Mouse (Mus musculus) neural tube, embryonic 11.5 days (tissue): ENCODE data around the gene Gng7. TPM values are rescaled to one million over a fixed set of nuclear protein-coding genes. Genes with fewer than 3 reads are reported as not detected.

Experiments used
- ATAC-seq: fragments of 200-750 bp; cut with Nextera tagmentation; 2 replicates; pipeline ENCODE4 v1.8.0; 2017; ENCODE audit warnings: moderate number of reproducible peaks, mild to moderate bottlenecking, moderate TSS enrichment, moderate library complexity; ENCODE audit not compliant: insufficient read depth, low FRiP score, low TSS enrichment
- DNase-seq: peaks from one replicate; pipeline ENCODE4 v3.0.0-alpha.2; 2015; ENCODE audit warnings: low spot score
- H3K27ac ChIP-seq: fragments of 300-500 bp; sonication (generic); 2 replicates; pipeline ENCODE4 v1.5.1; 2014; ENCODE audit warnings: low read depth, mild to moderate bottlenecking, low read length
- H3K27me3 ChIP-seq: fragments of 300-500 bp; sonication (generic); 2 replicates; pipeline ENCODE4 v1.6.1; 2014; ENCODE audit warnings: mild to moderate bottlenecking, low read length, mixed read lengths; ENCODE audit not compliant: control insufficient read depth, insufficient read depth
- H3K36me3 ChIP-seq: fragments of 300-500 bp; sonication (generic); 2 replicates; pipeline ENCODE4 v1.6.1; 2014; ENCODE audit warnings: mild to moderate bottlenecking, low read length, moderate library complexity, mixed read lengths; ENCODE audit not compliant: control insufficient read depth, insufficient read depth
- H3K4me1 ChIP-seq: fragments of 300-500 bp; sonication (generic); 2 replicates; pipeline ENCODE4 v1.6.1; 2014; ENCODE audit warnings: low read length, mixed read lengths; ENCODE audit not compliant: control insufficient read depth, insufficient read depth
- H3K4me2 ChIP-seq: fragments of 300-500 bp; sonication (generic); 2 replicates; pipeline ENCODE4 v1.6.1; 2014; ENCODE audit warnings: low read depth, mild to moderate bottlenecking, moderate library complexity
- H3K4me3 ChIP-seq: fragments of 300-500 bp; sonication (generic); 2 replicates; pipeline ENCODE4 v1.5.1; 2014; ENCODE audit warnings: low read depth, low read length
- H3K9ac ChIP-seq: fragments of 300-500 bp; sonication (generic); 2 replicates; pipeline ENCODE4 v1.6.1; 2014; ENCODE audit warnings: mild to moderate bottlenecking, low read length
- H3K9me3 ChIP-seq: fragments of 300-500 bp; sonication (generic); 2 replicates; pipeline ENCODE4 v1.6.1; 2016; ENCODE audit warnings: low read length; ENCODE audit not compliant: control insufficient read depth
- WGBS: fragments of 180-500 bp; shearing (Covaris S2); extraction: QIAGEN DNeasy Blood & Tissue Kit; methylation state at CpG from one replicate; pipeline ENCODE4 v1.1.7; 2014; 5-methylcytosine and 5-hydroxymethylcytosine counted together
- polyA plus RNA-seq: library from polyadenylated mRNA; unstranded; fragments of >200 nt; fragmentation: Nextera tagmentation; extraction: Ambion mirVana; gene quantifications from 2 replicates; pipeline ENCODE4 v1.2.1, GENCODE M21; 2014

Gng7 gene
- polyA plus RNA-seq, 1 experiment from 2014 or later: 9.4 TPM

DNA sequence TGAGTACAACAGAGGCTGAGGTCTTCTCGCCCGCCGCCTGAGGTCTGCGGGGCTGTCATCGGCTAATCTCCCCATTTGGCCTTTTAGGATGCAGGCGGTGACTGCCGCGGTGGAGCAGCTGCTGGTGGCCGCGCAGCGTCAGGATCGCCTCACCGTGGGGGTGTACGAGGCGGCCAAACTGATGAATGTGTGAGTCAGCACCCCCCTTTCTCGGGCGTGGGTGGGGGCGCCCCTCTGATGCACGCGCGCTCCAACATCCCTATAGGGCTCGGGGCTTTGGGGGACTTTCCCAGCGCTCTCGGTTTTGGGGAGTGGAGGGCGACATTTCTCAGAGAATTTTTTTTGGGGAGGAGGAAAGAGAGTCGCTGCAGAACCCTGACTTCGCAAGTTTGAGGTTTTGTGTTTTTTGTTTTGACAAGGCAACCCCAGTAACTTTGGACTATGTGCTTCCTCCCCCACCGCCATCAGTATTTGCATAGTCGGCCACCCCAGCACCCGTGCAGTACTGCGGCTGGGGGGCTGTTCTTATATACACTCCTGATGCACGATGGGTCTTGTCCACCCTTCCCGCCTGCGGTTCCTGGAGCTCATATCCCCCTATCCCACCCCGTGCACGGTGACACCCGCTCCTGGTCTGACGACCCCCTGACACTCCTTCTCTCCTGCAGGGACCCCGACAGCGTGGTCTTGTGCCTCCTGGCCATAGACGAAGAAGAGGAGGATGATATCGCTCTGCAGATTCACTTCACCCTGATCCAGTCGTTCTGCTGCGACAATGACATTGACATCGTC is 84.2 kb downstream of the Gng7 start:
- Histone ChIP-seq H3K36me3 (no peaks in the 10 kb centered on the region), H3K4me1 (peaks cover 31% of the 10 kb centered on the region)
- DNase-seq: no peak

DNA sequence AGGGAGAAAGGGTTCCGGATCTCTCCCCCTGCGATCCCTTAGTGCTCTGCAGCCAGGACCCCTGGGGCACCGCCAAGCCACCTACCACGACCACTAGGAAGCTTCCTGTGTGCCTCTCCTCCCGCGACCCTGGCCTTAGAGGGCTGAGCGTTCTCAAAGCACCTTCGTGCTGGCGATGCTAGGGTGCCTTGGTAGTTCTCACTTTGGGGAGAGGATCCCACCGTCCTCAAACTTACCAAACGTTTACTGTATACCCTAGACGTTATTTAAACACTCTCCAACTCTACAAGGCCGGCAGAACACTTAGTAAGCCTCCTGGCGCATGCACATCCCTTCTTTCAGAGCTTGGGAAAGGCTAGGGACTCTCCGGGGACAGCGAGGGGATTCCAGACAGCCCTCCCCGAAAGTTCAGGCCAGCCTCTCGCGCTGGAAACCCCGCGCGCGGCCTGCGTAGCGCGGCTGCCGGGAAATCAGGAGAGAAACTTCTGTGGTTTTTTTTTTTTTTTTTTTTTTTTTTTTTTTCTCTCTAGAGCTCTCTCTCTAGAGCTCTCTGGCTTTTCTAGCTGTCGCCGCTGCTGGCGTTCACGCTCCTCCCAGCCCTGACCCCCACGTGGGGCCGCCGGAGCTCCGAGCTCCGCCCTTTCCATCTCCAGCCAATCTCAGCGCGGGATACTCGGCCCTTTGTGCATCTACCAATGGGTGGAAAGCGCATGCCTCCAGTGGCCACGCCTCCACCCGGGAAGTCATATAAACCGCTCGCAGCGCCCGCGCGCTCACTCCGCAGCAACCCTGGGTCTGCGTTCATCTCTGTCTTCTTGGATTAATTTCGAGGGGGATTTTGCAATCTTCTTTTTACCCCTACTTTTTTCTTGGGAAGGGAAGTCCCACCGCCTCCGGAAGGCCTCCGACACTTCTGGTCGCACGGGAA is 85.2 kb downstream of the Gng7 start, which contains the start of gene Gadd45b:
Gene Gadd45b (plus strand): TSS at position 775 of the 928 bp plus-strand sequence.
- Histone ChIP-seq H3K9ac (peak within 1 kb of the TSS; percentile 45; the same call in 1 of the 2 replicates), H3K4me1 (peaks cover 31% of the 10 kb centered on the region), H3K9me3 (no peaks in the 10 kb centered on the region), H3K27ac (no peak within 1 kb of the TSS), H3K4me2 (peak within 1 kb of the TSS; percentile 86), H3K4me3 (peak within 1 kb of the TSS; percentile 44), H3K27me3 (peaks cover 45% of the 10 kb centered on the region), H3K36me3 (no peaks in the 10 kb centered on the region)
- WGBS: under 1% methylated on average over 56 of the region's 56 CpGs
- DNase-seq (peak; percentile 99), ATAC-seq (peak; percentile 89)

More for the DNA sequence above, 84.2 kb downstream of the Gng7 start:
- no peak overlapping the region for H3K27ac ChIP-seq
- peak overlapping the region; percentile 68 for H3K4me2 ChIP-seq
- H3K9ac ChIP-seq: peak overlapping the region; percentile 44; the same call in 1 of the 2 replicates
- peak overlapping the region; percentile 44 for H3K4me3 ChIP-seq
- ATAC-seq: no peak
- H3K27me3 ChIP-seq: peaks cover 54% of the 10 kb centered on the region
- WGBS: under 1% methylated on average over 45 of the region's 45 CpGs
- H3K9me3 ChIP-seq: no peaks in the 10 kb centered on the region

DNA sequence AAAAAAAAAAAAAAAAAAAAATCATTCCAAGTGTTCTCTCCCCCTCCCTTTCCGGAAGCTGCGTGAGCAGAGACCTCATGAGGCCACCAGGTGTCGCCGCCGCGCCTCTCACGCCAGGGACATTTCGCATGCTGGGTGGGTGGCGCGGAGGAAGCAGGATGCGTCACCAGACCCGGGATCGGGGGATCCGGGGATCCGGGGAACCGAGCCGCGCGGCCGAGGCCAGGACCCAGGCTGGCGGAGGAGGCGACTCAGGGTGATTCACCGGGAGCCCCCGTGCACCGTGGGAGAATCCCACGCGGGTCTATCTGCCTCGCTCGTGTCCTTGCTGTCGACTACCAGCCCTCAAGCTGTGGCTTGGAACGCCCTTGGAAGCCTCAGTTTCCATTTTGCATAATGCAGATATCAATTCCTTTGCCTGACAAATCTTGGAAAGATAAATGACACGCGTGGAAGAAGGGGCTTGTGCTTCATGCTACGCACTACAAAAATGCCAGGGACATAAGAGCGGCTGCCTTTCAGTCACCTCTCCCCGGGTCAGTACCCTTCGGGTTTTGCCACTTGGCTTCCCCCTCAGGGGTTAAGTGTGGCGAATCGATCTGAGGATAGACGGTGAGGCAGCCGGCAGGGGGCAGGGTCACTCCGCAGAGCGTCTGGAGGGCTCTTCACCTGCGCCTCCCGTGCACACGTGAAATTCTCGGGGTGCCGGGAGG is 86.0 kb downstream of the Gng7 start:
- no peak overlapping the region for H3K27ac ChIP-seq
- H3K36me3 ChIP-seq: no peaks in the 10 kb centered on the region
- DNase-seq (peak; percentile 92), ATAC-seq (peak; percentile 42)
- H3K4me1 ChIP-seq: peaks cover 31% of the 10 kb centered on the region
- H3K4me2 ChIP-seq: peak overlapping the region; percentile 86
- H3K9ac ChIP-seq: peak overlapping the region; percentile 45
- H3K9me3 ChIP-seq: no peaks in the 10 kb centered on the region
- peak overlapping the region; percentile 44 for H3K4me3 ChIP-seq
- peaks cover 37% of the 10 kb centered on the region for H3K27me3 ChIP-seq
- under 1% methylated on average over 48 of the region's 48 CpGs for WGBS

DNA sequence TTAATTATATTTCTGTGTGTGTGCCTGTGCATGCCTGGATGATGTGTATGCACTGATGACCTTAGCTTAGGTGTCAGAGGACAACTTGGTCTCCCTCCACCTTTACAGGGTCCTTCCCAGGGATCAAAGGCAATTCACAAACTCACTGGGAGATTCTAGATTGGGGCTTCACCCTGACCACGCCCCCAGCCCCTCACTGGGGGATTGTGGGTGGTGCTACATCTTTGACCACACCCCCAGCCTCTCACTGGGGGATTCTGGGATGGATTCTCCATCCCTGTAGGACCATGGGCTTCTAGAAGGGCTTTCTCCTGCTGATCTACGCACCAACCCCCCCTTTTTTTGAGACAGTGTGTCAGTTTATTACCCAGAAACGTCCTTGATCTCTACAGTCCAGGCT is 89.3 kb downstream of the Gng7 start:
- H3K9ac ChIP-seq: no peak overlapping the region
- H3K4me2 ChIP-seq: no peak overlapping the region
- H3K27ac ChIP-seq: no peak overlapping the region
- H3K9me3 ChIP-seq: no peaks in the 10 kb centered on the region
- H3K4me3 ChIP-seq: no peak overlapping the region
- peaks cover 4% of the 10 kb centered on the region for H3K27me3 ChIP-seq
- ATAC-seq (no peak), DNase-seq (no peak)
- 45% methylated on average over 3 of the region's 3 CpGs for WGBS
- peaks cover 17% of the 10 kb centered on the region for H3K4me1 ChIP-seq
- no peaks in the 10 kb centered on the region for H3K36me3 ChIP-seq

DNA sequence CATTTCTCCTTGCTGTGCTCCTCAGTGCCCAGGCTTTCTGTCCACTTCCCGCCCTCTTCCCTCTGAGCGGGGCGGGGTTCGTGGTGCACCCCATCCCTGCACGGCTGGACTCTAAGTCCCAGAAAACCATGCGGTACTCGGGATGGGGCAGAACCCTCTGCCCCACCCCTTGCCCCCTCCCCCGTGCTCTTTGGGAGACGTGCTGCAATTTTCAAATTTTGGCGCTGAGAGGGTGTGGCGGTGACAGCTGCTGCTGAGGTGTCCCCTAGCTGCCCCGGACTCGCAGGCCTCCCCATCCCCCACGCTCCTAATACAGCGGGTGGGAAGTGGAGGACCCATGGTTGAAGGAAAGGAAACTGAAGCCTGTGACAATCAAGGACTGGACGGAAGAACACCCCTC is 92.8 kb downstream of the Gng7 start:
- Histone ChIP-seq H3K4me2 (peak overlapping the region; percentile 37), H3K4me3 (peak overlapping the region; percentile 12), H3K27ac (no peak overlapping the region), H3K27me3 (no peaks in the 10 kb centered on the region), H3K36me3 (no peaks in the 10 kb centered on the region), H3K9me3 (no peaks in the 10 kb centered on the region), H3K4me1 (peaks cover 10% of the 10 kb centered on the region), H3K9ac (peak overlapping the region; percentile 41)
- no peak for ATAC-seq
- WGBS: 7% methylated on average over 16 of the region's 16 CpGs
- peak; percentile 63 for DNase-seq

DNA sequence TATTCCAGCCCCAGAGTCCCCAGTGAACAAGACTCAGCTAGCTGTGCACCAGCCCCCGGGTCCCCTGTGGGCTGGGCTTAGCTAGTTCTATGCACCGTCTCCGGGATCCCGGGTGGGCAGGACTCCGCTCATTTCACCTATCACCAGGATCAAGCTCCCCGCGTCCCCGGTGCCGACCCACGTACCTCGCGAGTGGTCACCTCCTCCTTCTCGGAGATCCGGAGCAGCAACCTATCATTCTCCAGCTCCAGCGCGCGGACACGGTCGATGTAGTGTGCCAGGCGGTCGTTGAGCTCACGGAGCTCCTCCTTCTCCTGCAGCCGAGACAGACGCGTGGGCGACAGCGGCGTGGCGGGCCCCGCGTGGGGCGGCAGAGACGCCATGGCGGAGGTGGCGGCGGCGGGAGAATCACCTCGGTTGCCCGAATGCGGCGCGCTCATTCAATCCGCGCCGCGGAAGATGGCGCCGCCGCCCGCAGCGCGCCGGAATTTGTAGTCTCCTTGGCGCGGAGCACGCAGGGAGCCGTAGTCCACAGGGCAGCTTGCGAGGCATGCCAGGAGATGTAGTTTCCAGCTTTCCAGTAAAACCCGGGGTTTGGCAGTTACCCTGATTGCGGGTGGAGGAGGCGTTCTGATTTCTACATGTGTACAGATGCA is 96.8 kb downstream of the Gng7 start, which contains the start of gene Lmnb2:
Gene Lmnb2 (minus strand): TSS at position 467 of the 656 bp plus-strand sequence.
- Histone ChIP-seq H3K36me3 (peaks cover 4% of the 10 kb centered on the region), H3K4me3 (peak within 1 kb of the TSS; percentile 97), H3K9ac (peak within 1 kb of the TSS; percentile 86), H3K27me3 (no peaks in the 10 kb centered on the region), H3K9me3 (no peaks in the 10 kb centered on the region), H3K4me2 (peak within 1 kb of the TSS; percentile 98), H3K4me1 (peaks cover 16% of the 10 kb centered on the region), H3K27ac (peak within 1 kb of the TSS; percentile 42)
- DNase-seq (peak; percentile 85), ATAC-seq (peak; percentile 74)
- under 1% methylated on average over 61 of the region's 61 CpGs for WGBS

DNA sequence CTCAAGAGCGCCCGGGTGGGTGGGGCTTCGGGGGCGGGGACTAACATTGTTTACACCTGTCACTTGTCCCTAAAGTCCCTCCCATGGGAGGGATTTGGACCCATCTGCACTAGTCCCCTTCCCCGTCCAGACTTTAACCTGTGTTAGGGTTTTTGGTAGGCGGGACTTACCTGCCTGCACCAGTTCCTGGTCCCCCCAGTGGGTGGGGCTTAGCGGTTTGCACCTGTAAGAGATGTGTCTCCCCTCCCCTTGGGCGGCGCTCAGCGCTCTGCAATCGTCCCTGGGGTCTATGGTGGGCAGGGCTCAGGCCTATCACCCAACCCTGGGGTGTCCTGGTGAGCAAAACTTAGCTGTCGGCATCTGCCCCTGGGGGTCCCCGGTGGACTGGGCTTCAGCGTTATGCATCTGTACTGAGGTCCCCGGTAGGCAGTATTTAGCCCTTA is 97.4 kb downstream of the Gng7 start:
- DNase-seq (no peak), ATAC-seq (no peak)
- H3K9me3 ChIP-seq: no peaks in the 10 kb centered on the region
- WGBS: 2% methylated on average over 15 of the region's 15 CpGs
- no peaks in the 10 kb centered on the region for H3K27me3 ChIP-seq
- H3K36me3 ChIP-seq: peaks cover 4% of the 10 kb centered on the region
- H3K4me1 ChIP-seq: peaks cover 16% of the 10 kb centered on the region
- H3K9ac ChIP-seq: peak overlapping the region; percentile 86
- H3K4me3 ChIP-seq: peak overlapping the region; percentile 97
- H3K27ac ChIP-seq: peak overlapping the region; percentile 42
- H3K4me2 ChIP-seq: peak overlapping the region; percentile 98
